Mouse (Mus musculus) G1E (cell line): ENCODE results near the gene Ubap2l.

Experiments
- CTCF ChIP-seq: IDR thresholded peaks from 2 replicates; pipeline ENCODE4 v1.5.1; 2012; ENCODE audit warnings: low read depth, low read length, inconsistent platforms, mixed read lengths
- GATA1 ChIP-seq: IDR thresholded peaks from 2 replicates; pipeline ENCODE4 v1.6.1; 2012; ENCODE audit warnings: borderline replicate concordance, low read length, inconsistent platforms, mixed read lengths
- GATA2 ChIP-seq: IDR thresholded peaks from 2 replicates; pipeline ENCODE4 v1.6.1; 2012; ENCODE audit warnings: low read depth, low read length, inconsistent platforms, borderline replicate concordance
- POLR2AphosphoS5 ChIP-seq: IDR thresholded peaks from 2 replicates; pipeline ENCODE4 v1.6.1; 2012; ENCODE audit warnings: low read depth, low read length, inconsistent platforms; ENCODE audit not compliant: insufficient replicate concordance
- TAL1 ChIP-seq: conservative IDR thresholded peaks from 2 replicates; pipeline ENCODE4 v1.6.1; 2012; ENCODE audit warnings: low read depth, low read length, inconsistent platforms, mixed read lengths

DNA sequence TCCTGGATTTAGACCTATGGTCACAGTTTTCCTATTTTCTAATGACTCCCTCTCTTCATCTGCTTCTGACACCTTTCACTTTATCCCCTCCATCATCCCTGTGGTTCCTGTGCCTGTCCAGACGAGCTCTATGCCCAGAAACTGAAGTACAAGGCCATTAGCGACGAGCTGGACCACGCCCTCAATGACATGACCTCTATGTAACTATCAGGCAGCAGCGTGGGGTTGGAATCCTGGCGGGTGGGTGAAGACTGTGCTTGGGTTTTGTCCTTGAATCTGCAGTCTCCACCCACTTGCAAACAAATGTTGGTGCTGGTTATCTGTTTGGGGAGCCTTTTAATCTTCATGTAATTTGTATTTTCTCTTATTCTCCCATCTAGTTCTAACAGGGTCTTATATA lies 38.5 kb upstream of the Ubap2l start:
- TF ChIP-seq TAL1 (no peak), CTCF (no peak), GATA1 (no peak), POLR2AphosphoS5 (no peak), GATA2 (no peak)
